Mouse (Mus musculus): Measurements from ENCODE around the gene Kxd1. TPM values are rescaled to one million over a fixed set of nuclear protein-coding genes. Genes with fewer than 3 reads are reported as not detected.

Kxd1 gene
- total RNA-seq (2014; fragmentation: Nextera tagmentation) = 180 and 189 TPM in 2 replicates
- 47.5 and 50.9 TPM in 2 replicates for total RNA-seq (2017)
- 40.0 and 49.9 TPM in 2 replicates for polyA plus RNA-seq (2012)

GRCm38 (mm10) chr8:70527512-70528181, at the start of gene Kxd1, which contains the start of gene Fkbp8:
TSS of gene Kxd1 (minus strand) at chr8:70527956.
TSS of gene Fkbp8 (plus strand) at chr8:70527724.
- peak within 1 kb of the TSS; percentile 81 for H3K4me3 ChIP-seq (ENCODE audit: low read depth, low read length)
- no peaks in the 10 kb centered on the region for H3K9me3 ChIP-seq (replicated peaks)
- peak; percentile 83 for ATAC-seq (ENCODE audit: extremely low read depth, insufficient number of reproducible peaks, low FRiP score, poor library complexity, severe bottlenecking)
- no peak for TF ChIP-seq GATA2 (IDR thresholded peaks at IDR 0.05; ENCODE audit: borderline replicate concordance, low read depth, low read length)
- H3K27me3 ChIP-seq (ENCODE audit: insufficient read depth, low read length) = no peaks in the 10 kb centered on the region
- H3K4me1 ChIP-seq (ENCODE audit: insufficient read depth, low read depth, low read length) = peaks cover 69% of the 10 kb centered on the region
- DNase-seq (ENCODE audit: low spot score) = peak; percentile 97
- peaks cover 42% of the 10 kb centered on the region for H3K36me3 ChIP-seq (replicated peaks)

DNA sequence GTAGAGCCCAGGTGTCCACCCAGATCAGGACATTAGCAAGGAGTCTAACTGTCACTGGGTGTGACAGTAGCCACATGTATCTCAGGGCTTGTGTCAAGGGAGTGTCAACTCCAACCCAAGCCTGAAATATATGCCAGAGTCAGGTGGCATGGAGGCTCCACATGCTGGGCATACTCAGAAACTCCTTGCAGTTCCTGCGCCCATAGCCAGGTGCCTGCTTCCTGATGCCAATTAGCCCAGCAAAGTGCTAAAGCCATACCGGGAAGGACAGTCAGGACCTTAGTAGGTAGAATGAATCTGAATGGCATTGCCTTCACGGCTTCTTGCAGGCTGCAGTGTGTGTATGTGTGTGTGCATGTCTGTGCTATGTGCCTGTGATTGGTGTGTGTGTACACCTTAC, 49.5 kb upstream of the Kxd1 start:
- H3K27me3 ChIP-seq (ENCODE audit: insufficient read depth, low read length) = no peaks in the 10 kb centered on the region
- no peak overlapping the region for H3K4me3 ChIP-seq (ENCODE audit: low read depth, low read length)
- peaks cover 13% of the 10 kb centered on the region; the same call in 1 of the 2 replicates for H3K4me1 ChIP-seq (ENCODE audit: insufficient read depth, low read depth, low read length)
- no peak for DNase-seq (ENCODE audit: low spot score)
- TF ChIP-seq GATA2 (IDR thresholded peaks at IDR 0.05; ENCODE audit: borderline replicate concordance, low read depth, low read length) (no peak), POLR2AphosphoS5 (IDR thresholded peaks at IDR 0.05; ENCODE audit: insufficient replicate concordance, low read depth, low read length) (no peak), GATA1 (IDR thresholded peaks at IDR 0.05; ENCODE audit: borderline replicate concordance, low read length) (no peak), TAL1 (conservative IDR thresholded peaks at IDR 0.05; ENCODE audit: low read depth, low read length) (no peak), CTCF (IDR thresholded peaks at IDR 0.05; ENCODE audit: low read depth, low read length) (no peak)
- H3K9me3 ChIP-seq (replicated peaks) = no peaks in the 10 kb centered on the region
- ATAC-seq (ENCODE audit: extremely low read depth, insufficient number of reproducible peaks, low FRiP score, poor library complexity, severe bottlenecking) = no peak
- H3K36me3 ChIP-seq (replicated peaks) = peaks cover 91% of the 10 kb centered on the region

- Histone ChIP-seq H3K27me3 (ENCODE audit: insufficient read depth, low read length) (no peaks in the 10 kb centered on the region), H3K36me3 (replicated peaks) (peaks cover 91% of the 10 kb centered on the region), H3K9me3 (replicated peaks) (no peaks in the 10 kb centered on the region), H3K4me3 (ENCODE audit: low read depth, low read length) (no peak overlapping the region), H3K4me1 (ENCODE audit: insufficient read depth, low read depth, low read length) (peaks cover 28% of the 10 kb centered on the region)
- TF ChIP-seq POLR2AphosphoS5 (IDR thresholded peaks at IDR 0.05; ENCODE audit: insufficient replicate concordance, low read depth, low read length) = no peak
- TF ChIP-seq TAL1 (conservative IDR thresholded peaks at IDR 0.05; ENCODE audit: low read depth, low read length) = no peak
- TF ChIP-seq CTCF (IDR thresholded peaks at IDR 0.05; ENCODE audit: low read depth, low read length) = no peak
- no peak for TF ChIP-seq GATA2 (IDR thresholded peaks at IDR 0.05; ENCODE audit: borderline replicate concordance, low read depth, low read length)
- TF ChIP-seq GATA1 (IDR thresholded peaks at IDR 0.05; ENCODE audit: borderline replicate concordance, low read length) = no peak
- DNase-seq (ENCODE audit: low spot score) (no peak), ATAC-seq (ENCODE audit: extremely low read depth, insufficient number of reproducible peaks, low FRiP score, poor library complexity, severe bottlenecking) (no peak)
These were observed 47.2 kb upstream of the Kxd1 start for GRCm38 (mm10) chr8:70574915-70575314.

GRCm38 (mm10) chr8:70574302-70574701, 46.5 kb upstream of the Kxd1 start:
- ATAC-seq (ENCODE audit: extremely low read depth, insufficient number of reproducible peaks, low FRiP score, poor library complexity, severe bottlenecking) = no peak
- peaks cover 28% of the 10 kb centered on the region for H3K4me1 ChIP-seq (ENCODE audit: insufficient read depth, low read depth, low read length)

DNA sequence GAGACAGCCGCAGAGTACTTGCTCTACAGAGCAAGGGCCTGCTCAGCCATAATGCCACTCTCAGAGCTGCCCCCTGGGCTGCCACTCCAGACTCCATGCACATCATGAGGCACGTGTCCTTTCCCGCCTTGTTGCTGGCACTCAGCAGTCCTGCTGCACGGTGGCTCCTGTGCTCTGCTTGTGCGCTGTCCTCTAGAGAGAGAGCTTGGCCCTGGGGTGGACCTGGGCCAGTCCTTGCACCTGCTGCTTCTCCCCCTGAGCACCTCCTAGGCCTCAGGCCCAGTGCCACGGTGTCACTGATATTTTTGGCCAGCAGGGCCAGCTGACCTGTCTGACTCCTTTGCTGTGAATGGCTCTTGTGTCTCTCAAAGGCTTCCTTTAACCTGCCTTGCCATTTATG, 43.2 kb upstream of the Kxd1 start:
- DNase-seq (ENCODE audit: low spot score) = no peak
- Histone ChIP-seq H3K4me3 (ENCODE audit: low read depth, low read length) (no peak overlapping the region), H3K27me3 (ENCODE audit: insufficient read depth, low read length) (no peaks in the 10 kb centered on the region), H3K9me3 (replicated peaks) (no peaks in the 10 kb centered on the region), H3K36me3 (replicated peaks) (peaks cover 81% of the 10 kb centered on the region), H3K4me1 (ENCODE audit: insufficient read depth, low read depth, low read length) (peaks cover 28% of the 10 kb centered on the region)
- TF ChIP-seq POLR2AphosphoS5 (IDR thresholded peaks at IDR 0.05; ENCODE audit: insufficient replicate concordance, low read depth, low read length) = no peak
- no peak for TF ChIP-seq GATA2 (IDR thresholded peaks at IDR 0.05; ENCODE audit: borderline replicate concordance, low read depth, low read length)
- no peak for TF ChIP-seq TAL1 (conservative IDR thresholded peaks at IDR 0.05; ENCODE audit: low read depth, low read length)
- TF ChIP-seq CTCF (IDR thresholded peaks at IDR 0.05; ENCODE audit: low read depth, low read length) = no peak
- no peak for TF ChIP-seq GATA1 (IDR thresholded peaks at IDR 0.05; ENCODE audit: borderline replicate concordance, low read length)
- ATAC-seq (ENCODE audit: extremely low read depth, insufficient number of reproducible peaks, low FRiP score, poor library complexity, severe bottlenecking) = no peak

More at GRCm38 (mm10) chr8:70574302-70574701, 46.5 kb upstream of the Kxd1 start:
- TF ChIP-seq CTCF (IDR thresholded peaks at IDR 0.05; ENCODE audit: low read depth, low read length) (no peak), POLR2AphosphoS5 (IDR thresholded peaks at IDR 0.05; ENCODE audit: insufficient replicate concordance, low read depth, low read length) (no peak), GATA2 (IDR thresholded peaks at IDR 0.05; ENCODE audit: borderline replicate concordance, low read depth, low read length) (no peak), GATA1 (IDR thresholded peaks at IDR 0.05; ENCODE audit: borderline replicate concordance, low read length) (no peak), TAL1 (conservative IDR thresholded peaks at IDR 0.05; ENCODE audit: low read depth, low read length) (no peak)
- no peak overlapping the region for H3K4me3 ChIP-seq (ENCODE audit: low read depth, low read length)
- H3K36me3 ChIP-seq (replicated peaks) = peaks cover 95% of the 10 kb centered on the region
- H3K27me3 ChIP-seq (ENCODE audit: insufficient read depth, low read length) = no peaks in the 10 kb centered on the region
- DNase-seq (ENCODE audit: low spot score) = no peak
- no peaks in the 10 kb centered on the region for H3K9me3 ChIP-seq (replicated peaks)

DNA sequence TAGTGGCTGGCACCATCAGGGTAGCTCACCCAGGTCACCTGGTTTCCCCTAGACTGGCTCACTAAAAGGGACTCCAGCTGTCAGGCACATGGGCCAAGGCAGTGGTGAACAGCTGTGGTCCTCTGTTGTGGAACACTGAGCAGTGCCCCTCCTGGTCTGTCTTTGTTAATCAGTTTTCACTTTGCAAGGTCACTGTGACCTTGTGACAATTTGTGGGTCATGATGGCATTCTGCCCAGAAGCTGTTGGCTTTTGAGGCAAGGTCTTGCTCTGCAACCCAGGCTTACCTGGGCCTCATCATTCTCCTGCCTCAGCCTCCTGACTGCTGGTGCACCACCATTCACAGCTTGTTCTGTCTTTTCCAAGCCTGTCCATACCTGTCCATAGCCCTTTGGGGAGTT, 42.6 kb upstream of the Kxd1 start:
- Histone ChIP-seq H3K4me3 (ENCODE audit: low read depth, low read length) (no peak overlapping the region), H3K4me1 (ENCODE audit: insufficient read depth, low read depth, low read length) (peaks cover 33% of the 10 kb centered on the region), H3K36me3 (replicated peaks) (peaks cover 82% of the 10 kb centered on the region), H3K9me3 (replicated peaks) (no peaks in the 10 kb centered on the region), H3K27me3 (ENCODE audit: insufficient read depth, low read length) (no peaks in the 10 kb centered on the region)
- TF ChIP-seq GATA1 (IDR thresholded peaks at IDR 0.05; ENCODE audit: borderline replicate concordance, low read length) = no peak
- no peak for TF ChIP-seq TAL1 (conservative IDR thresholded peaks at IDR 0.05; ENCODE audit: low read depth, low read length)
- DNase-seq (ENCODE audit: low spot score) (no peak), ATAC-seq (ENCODE audit: extremely low read depth, insufficient number of reproducible peaks, low FRiP score, poor library complexity, severe bottlenecking) (no peak)

Data from G1E (cell line).